Mouse (Mus musculus) forebrain, embryonic 14.5 days (tissue): ENCODE results near the gene Tmem171. TPM values are rescaled to one million over a fixed set of nuclear protein-coding genes. Genes with fewer than 3 reads are reported as not detected.

ENCODE experiments used
- ATAC-seq: fragments of 200-750 bp; cut with Nextera tagmentation; 2 replicates; pipeline ENCODE4 v1.8.0; 2017; ENCODE audit warnings: mild to moderate bottlenecking, moderate library complexity
- DNase-seq: peaks from one replicate; pipeline ENCODE4 v3.0.0-alpha.2; 2015; ENCODE audit warnings: low spot score
- H3K27ac ChIP-seq: fragments of 300-500 bp; sonication (generic); 2 replicates; pipeline ENCODE4 v1.5.1; 2014; ENCODE audit warnings: low read depth, mild to moderate bottlenecking, control low read depth, low read length, moderate library complexity
- H3K27me3 ChIP-seq: fragments of 300-500 bp; sonication (generic); replicated peaks from 2 replicates; pipeline ENCODE4 v1.6.1; 2014; ENCODE audit warnings: low read length, control low read depth, mixed read lengths; ENCODE audit not compliant: control insufficient read depth, insufficient read depth
- H3K36me3 ChIP-seq: fragments of 300-500 bp; sonication (generic); 2 replicates; pipeline ENCODE4 v1.6.1; 2014; ENCODE audit warnings: low read length, control low read depth; ENCODE audit not compliant: control insufficient read depth, insufficient read depth
- H3K4me1 ChIP-seq: fragments of 300-500 bp; sonication (generic); 2 replicates; pipeline ENCODE4 v1.6.1; 2014; ENCODE audit warnings: antibody characterized with exemption, low read length, control low read depth; ENCODE audit not compliant: control insufficient read depth, insufficient read depth
- H3K4me2 ChIP-seq: fragments of 300-500 bp; sonication (generic); 2 replicates; pipeline ENCODE4 v1.6.1; 2014; ENCODE audit warnings: mild to moderate bottlenecking, control low read depth, low read length
- H3K4me3 ChIP-seq: fragments of 300-500 bp; sonication (generic); 2 replicates; pipeline ENCODE4 v1.5.1; 2014; ENCODE audit warnings: low read depth, low read length, control low read depth
- H3K9ac ChIP-seq: fragments of 300-500 bp; sonication (generic); 2 replicates; pipeline ENCODE4 v1.6.1; 2014; ENCODE audit warnings: mild to moderate bottlenecking, low read length, control low read depth, moderate library complexity
- H3K9me3 ChIP-seq: fragments of 300-500 bp; sonication (generic); replicated peaks from 2 replicates; pipeline ENCODE4 v1.6.1; 2016; ENCODE audit warnings: low read length, control low read depth, mixed read lengths; ENCODE audit not compliant: control insufficient read depth
- WGBS: fragments of 180-500 bp; shearing (Covaris S2); extraction: QIAGEN DNeasy Blood & Tissue Kit; methylation state at CpG from one replicate; pipeline ENCODE4 v1.1.7; 2014; 5-methylcytosine and 5-hydroxymethylcytosine counted together
- polyA plus RNA-seq: library from polyadenylated mRNA; unstranded; fragments of >200 nt; fragmentation: Nextera tagmentation; extraction: Ambion mirVana; gene quantifications from 2 replicates; pipeline ENCODE4 v1.2.1, GENCODE M21; 2014

Gene Tmem171
- polyA plus RNA-seq, 1 experiment from 2014 or later = not detected

- no peak for ATAC-seq
These were observed 56.0 kb downstream of the Tmem171 start for GRCm38 (mm10) chr13:98638507-98639166.

GRCm38 (mm10) chr13:98637145-98637544 lies 57.5 kb downstream of the Tmem171 start, which contains the start of gene Tmem174:
Gene Tmem174 (minus strand): TSS chr13:98637410.
- Histone ChIP-seq H3K4me1 (no peaks in the 10 kb centered on the region), H3K4me3 (no peak within 1 kb of the TSS), H3K36me3 (no peaks in the 10 kb centered on the region), H3K9ac (no peak within 1 kb of the TSS), H3K27ac (no peak within 1 kb of the TSS), H3K27me3 (no peaks in the 10 kb centered on the region), H3K4me2 (no peak within 1 kb of the TSS), H3K9me3 (no peaks in the 10 kb centered on the region)
- DNase-seq (no peak), ATAC-seq (no peak)
- WGBS = 89% methylated on average over 12 of the region's 12 CpGs

More at GRCm38 (mm10) chr13:98638507-98639166, 56.0 kb downstream of the Tmem171 start:
- H3K4me3 ChIP-seq = no peak overlapping the region
- no peaks in the 10 kb centered on the region for H3K9me3 ChIP-seq
- no peak overlapping the region for H3K4me2 ChIP-seq
- DNase-seq = no peak
- H3K27me3 ChIP-seq = no peaks in the 10 kb centered on the region
- H3K36me3 ChIP-seq = no peaks in the 10 kb centered on the region
- no peak overlapping the region for H3K9ac ChIP-seq
- WGBS = 92% methylated on average over 5 of the region's 5 CpGs
- no peak overlapping the region for H3K27ac ChIP-seq
- no peaks in the 10 kb centered on the region for H3K4me1 ChIP-seq

- H3K4me2 ChIP-seq = no peak overlapping the region
- no peaks in the 10 kb centered on the region for H3K4me1 ChIP-seq
- no peak overlapping the region for H3K9ac ChIP-seq
- no peak for DNase-seq
- 64% methylated on average over 18 of the region's 18 CpGs for WGBS
- no peak for ATAC-seq
- no peak overlapping the region for H3K4me3 ChIP-seq
- H3K9me3 ChIP-seq = no peaks in the 10 kb centered on the region
- H3K27ac ChIP-seq = no peak overlapping the region
- H3K36me3 ChIP-seq = no peaks in the 10 kb centered on the region
- H3K27me3 ChIP-seq = no peaks in the 10 kb centered on the region
These were observed 58.1 kb downstream of the Tmem171 start for GRCm38 (mm10) chr13:98636571-98636970.

Other genes with a start within 250 kb of the Tmem171 start
- gene Gm10320, start 202.8 kb downstream of the Tmem171 start, polyA plus RNA-seq = 0.85 and 1.3 TPM in 2 replicates
- not detected in 2 replicates for gene Tmem174, start 57.4 kb downstream of the Tmem171 start, polyA plus RNA-seq
- 14.7 and 19.8 TPM in 2 replicates for gene Fcho2, start 120.6 kb upstream of the Tmem171 start, polyA plus RNA-seq
- gene Tnpo1, start 231.6 kb upstream of the Tmem171 start, polyA plus RNA-seq = 59.2 and 75.4 TPM in 2 replicates